Mouse (Mus musculus): ENCODE results near the gene Myt1l.
A peak's percentile ranks its signal among the peaks of the same experiment; 100 is the strongest.

The Myt1l gene

GRCm38 (mm10) chr12:29569311-29569710 is 41.1 kb downstream of the Myt1l start:
- no peak for DNase-seq (ENCODE audit: low spot score in 2 of 2)

GRCm38 (mm10) chr12:29570351-29570750 is 42.2 kb downstream of the Myt1l start:
- no peak for DNase-seq (ENCODE audit: low spot score in 2 of 2)

GRCm38 (mm10) chr12:29571613-29572012 is 43.4 kb downstream of the Myt1l start:
- DNase-seq (ENCODE audit: low spot score in 2 of 2) = no peak

- peak in 1 of 2 experiments; percentile 76 for DNase-seq (ENCODE audit: low spot score in 2 of 2)
Measured at GRCm38 (mm10) chr12:29593787-29594186, 65.6 kb downstream of the Myt1l start.

- no peak for DNase-seq (ENCODE audit: low spot score in 2 of 2)
Measured at GRCm38 (mm10) chr12:29599916-29600315, 71.7 kb downstream of the Myt1l start.

GRCm38 (mm10) chr12:29601223-29601622 is 73.0 kb downstream of the Myt1l start:
- no peak for DNase-seq (ENCODE audit: low spot score in 2 of 2)

- no peak for DNase-seq (ENCODE audit: low spot score in 2 of 2)
Measured at GRCm38 (mm10) chr12:29604659-29605058, 76.5 kb downstream of the Myt1l start.

- DNase-seq (ENCODE audit: low spot score in 2 of 2) = no peak
Measured at GRCm38 (mm10) chr12:29605124-29605523, 76.9 kb downstream of the Myt1l start.

GRCm38 (mm10) chr12:29606221-29606620 is 78.0 kb downstream of the Myt1l start:
- no peak for DNase-seq (ENCODE audit: low spot score in 2 of 2)

- no peak for DNase-seq (ENCODE audit: low spot score in 2 of 2)
Measured at GRCm38 (mm10) chr12:29617746-29618145, 89.6 kb downstream of the Myt1l start.

- DNase-seq (ENCODE audit: low spot score in 2 of 2) = no peak
Measured at GRCm38 (mm10) chr12:29621530-29621929, 93.3 kb downstream of the Myt1l start.

- DNase-seq (ENCODE audit: low spot score in 2 of 2) = no peak
Measured at GRCm38 (mm10) chr12:29627956-29628750, 100.0 kb downstream of the Myt1l start.

GRCm38 (mm10) chr12:29629875-29630538 is 101.8 kb downstream of the Myt1l start:
- peak in 1 of 2 experiments; percentile 36 for DNase-seq (ENCODE audit: low spot score in 2 of 2)

- DNase-seq (ENCODE audit: low spot score in 2 of 2) = no peak
Measured at GRCm38 (mm10) chr12:29634509-29634908, 106.3 kb downstream of the Myt1l start.

- DNase-seq (ENCODE audit: low spot score in 2 of 2) = no peak
Measured at GRCm38 (mm10) chr12:29639543-29640196, 111.5 kb downstream of the Myt1l start.

GRCm38 (mm10) chr12:29640201-29640600 is 112.0 kb downstream of the Myt1l start:
- no peak for DNase-seq (ENCODE audit: low spot score in 2 of 2)

GRCm38 (mm10) chr12:29642915-29643314 is 114.7 kb downstream of the Myt1l start:
- DNase-seq (ENCODE audit: low spot score in 2 of 2) = no peak

- DNase-seq (ENCODE audit: low spot score in 2 of 2) = no peak
Measured at GRCm38 (mm10) chr12:29644091-29644490, 115.9 kb downstream of the Myt1l start.

GRCm38 (mm10) chr12:29644721-29645120 is 116.5 kb downstream of the Myt1l start:
- no peak for DNase-seq (ENCODE audit: low spot score in 2 of 2)

- DNase-seq (ENCODE audit: low spot score in 2 of 2) = no peak
Measured at GRCm38 (mm10) chr12:29649510-29650152, 121.4 kb downstream of the Myt1l start.

- no peak for DNase-seq (ENCODE audit: low spot score in 2 of 2)
Measured at GRCm38 (mm10) chr12:29652516-29652915, 124.3 kb downstream of the Myt1l start.

GRCm38 (mm10) chr12:29655197-29655632 is 127.0 kb downstream of the Myt1l start:
- DNase-seq (ENCODE audit: low spot score in 2 of 2) = peak; percentile 24 to 34

Data from right cerebral cortex, postnatal 36 days (tissue).